Mouse (Mus musculus) forebrain, embryonic 15.5 days (tissue): Measurements from ENCODE around the gene Olfr91. TPM values are rescaled to one million over a fixed set of nuclear protein-coding genes. Genes with fewer than 3 reads are reported as not detected.
A peak's percentile ranks its signal among the peaks of the same experiment; 100 is the strongest.
"Not testable (repeated sequence)": the region's sequence is repeated elsewhere in the genome, so short reads cannot be mapped to it uniquely, and the experiment has no call there.

ENCODE experiments used
- ATAC-seq: fragments of 200-750 bp; cut with Nextera tagmentation; replicated peaks from 2 replicates; pipeline ENCODE4 v1.8.0; 2017; ENCODE audit warnings: mild to moderate bottlenecking, moderate TSS enrichment, moderate library complexity
- H3K27ac ChIP-seq: fragments of 300-500 bp; sonication (generic); replicated peaks from 2 replicates; pipeline ENCODE4 v1.5.1; 2015; ENCODE audit warnings: mild to moderate bottlenecking, inconsistent platforms
- H3K27me3 ChIP-seq: fragments of 300-500 bp; sonication (generic); 2 replicates; pipeline ENCODE4 v1.6.1; 2015; ENCODE audit warnings: inconsistent platforms
- H3K36me3 ChIP-seq: fragments of 300-500 bp; sonication (generic); 2 replicates; pipeline ENCODE4 v1.6.1; 2015; ENCODE audit warnings: mild to moderate bottlenecking, inconsistent platforms
- H3K4me1 ChIP-seq: fragments of 300-500 bp; sonication (generic); 2 replicates; pipeline ENCODE4 v1.6.1; 2015; ENCODE audit warnings: inconsistent platforms
- H3K4me2 ChIP-seq: fragments of 300-500 bp; sonication (generic); replicated peaks from 2 replicates; pipeline ENCODE4 v1.6.1; 2015; ENCODE audit warnings: mild to moderate bottlenecking, inconsistent platforms
- H3K4me3 ChIP-seq: fragments of 300-500 bp; sonication (generic); 2 replicates; pipeline ENCODE4 v1.5.1; 2015; ENCODE audit warnings: mild to moderate bottlenecking, inconsistent platforms
- H3K9ac ChIP-seq: fragments of 300-500 bp; sonication (generic); replicated peaks from 2 replicates; pipeline ENCODE4 v1.6.1; 2015; ENCODE audit warnings: mild to moderate bottlenecking, inconsistent platforms
- H3K9me3 ChIP-seq: fragments of 300-500 bp; sonication (generic); 2 replicates; pipeline ENCODE4 v1.6.1; 2016; ENCODE audit warnings: inconsistent platforms
- WGBS: fragments of 180-500 bp; shearing (Covaris S2); methylation state at CpG from one replicate; pipeline ENCODE4 v1.1.7; 2015; ENCODE audit warnings: mixed read lengths; 5-methylcytosine and 5-hydroxymethylcytosine counted together
- polyA plus RNA-seq: library from polyadenylated mRNA; unstranded; fragments of >200 nt; fragmentation: Nextera tagmentation; extraction: Ambion mirVana; gene quantifications from 2 replicates; pipeline ENCODE4 v1.2.1, GENCODE M21; 2015

Olfr91 gene
- polyA plus RNA-seq, result not detected in 2 replicates

DNA sequence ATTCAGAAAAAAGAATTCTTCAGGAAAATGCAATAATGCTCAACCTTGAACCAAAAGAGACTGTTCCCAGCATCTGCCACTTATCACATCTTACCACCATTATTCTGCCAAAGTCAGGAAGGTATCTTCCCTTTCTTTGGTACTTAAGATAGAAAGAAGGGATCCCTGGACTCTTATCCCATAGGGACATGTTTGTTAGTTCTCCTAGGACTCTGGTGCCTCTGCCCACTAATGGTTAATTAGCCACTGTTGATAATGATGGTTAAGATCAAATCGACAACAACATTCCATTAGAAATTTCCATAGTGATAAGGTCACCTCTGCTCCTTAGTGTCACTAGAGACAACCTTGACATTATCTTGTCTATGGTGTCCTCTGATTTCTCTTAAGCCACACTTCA lies at the start of gene Olfr91:
Gene Olfr91, minus strand, starts transcription at position 101 of the 400 bp plus-strand sequence.
- Histone ChIP-seq H3K9ac (no peak within 1 kb of the TSS), H3K27ac (no peak within 1 kb of the TSS), H3K4me3 (no peak within 1 kb of the TSS), H3K27me3 (no peaks in the 10 kb centered on the region), H3K4me1 (no peaks in the 10 kb centered on the region), H3K36me3 (no peaks in the 10 kb centered on the region), H3K9me3 (no peaks in the 10 kb centered on the region), H3K4me2 (no peak within 1 kb of the TSS)
- WGBS, result 79% methylated on average over 1 of the region's 1 CpGs
- no peak for ATAC-seq

DNA sequence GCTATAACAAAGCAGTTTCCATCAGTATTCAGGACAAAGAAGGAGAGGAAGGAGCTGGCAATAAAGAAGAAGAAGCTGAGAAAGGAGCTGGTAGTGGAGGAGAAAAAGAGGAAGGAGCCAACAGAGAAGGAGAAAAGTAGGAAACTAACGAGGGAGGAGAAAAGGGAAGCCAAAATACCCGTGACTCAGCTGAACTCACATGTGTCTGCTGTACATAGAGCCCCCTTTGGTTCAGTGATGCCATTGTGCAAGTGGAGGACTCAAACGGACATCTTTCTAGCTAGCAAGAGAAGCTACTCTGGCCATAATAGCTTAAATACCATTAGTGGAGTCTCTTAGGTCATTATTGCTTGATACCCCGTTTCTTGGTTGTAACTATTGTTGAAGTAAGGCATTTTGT lies 33.3 kb upstream of the Olfr91 start:
- not testable (repeated sequence) for H3K36me3 ChIP-seq, H3K4me3 ChIP-seq, H3K9ac ChIP-seq, H3K4me1 ChIP-seq, H3K4me2 ChIP-seq, H3K27ac ChIP-seq, H3K9me3 ChIP-seq, H3K27me3 ChIP-seq, ATAC-seq
- WGBS, result 62% methylated on average over 4 of the region's 4 CpGs

DNA sequence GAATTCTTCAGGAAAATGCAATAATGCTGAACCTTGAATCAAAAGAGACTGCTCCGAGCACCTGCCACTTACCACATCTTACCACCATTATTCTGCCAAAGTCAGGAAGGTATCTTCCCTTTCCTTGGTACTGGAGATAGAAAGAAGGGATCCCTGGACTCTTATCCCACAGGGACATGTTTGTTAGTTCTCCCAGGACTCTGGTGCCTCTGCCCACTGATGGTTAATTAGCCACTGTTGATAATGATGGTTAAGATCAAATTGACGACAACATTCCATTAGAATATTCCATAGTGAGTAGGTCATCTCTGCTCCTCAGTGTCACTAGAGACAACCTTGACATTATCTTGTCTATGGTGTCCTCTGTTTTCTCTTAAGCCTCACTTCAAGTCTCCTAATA lies 21.9 kb upstream of the Olfr91 start, which contains the start of gene Olfr92:
Gene Olfr92, minus strand, starts transcription at position 101 of the 400 bp plus-strand sequence.
- no peak for ATAC-seq
- Histone ChIP-seq H3K9me3 (no peaks in the 10 kb centered on the region), H3K36me3 (no peaks in the 10 kb centered on the region), H3K9ac (no peak within 1 kb of the TSS), H3K4me1 (no peaks in the 10 kb centered on the region), H3K27me3 (no peaks in the 10 kb centered on the region), H3K4me2 (no peak within 1 kb of the TSS), H3K27ac (no peak within 1 kb of the TSS), H3K4me3 (no peak within 1 kb of the TSS)
- WGBS, result 92% methylated on average over 2 of the region's 2 CpGs

DNA sequence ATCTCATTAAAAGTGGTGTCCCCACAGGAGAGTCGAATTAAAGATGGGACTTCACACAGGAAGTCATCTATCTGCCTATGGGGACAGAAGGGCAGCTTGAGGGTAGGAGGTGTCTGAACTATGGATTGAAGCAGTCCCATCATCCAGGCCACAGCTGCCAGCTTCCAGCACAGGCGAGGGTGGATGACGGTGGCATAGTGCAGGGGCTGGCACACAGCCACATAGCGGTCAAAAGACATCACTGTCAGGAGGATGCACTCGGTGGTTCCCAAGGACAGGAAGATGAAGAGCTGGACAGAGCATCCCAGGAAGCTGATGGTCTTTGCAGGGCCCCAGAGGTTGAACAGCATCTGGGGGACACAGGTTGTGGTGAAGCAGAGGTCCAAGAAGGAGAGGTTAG lies 4.8 kb downstream of the Olfr91 start:
- H3K9ac ChIP-seq, result no peak overlapping the region
- H3K4me1 ChIP-seq, result no peaks in the 10 kb centered on the region

DNA sequence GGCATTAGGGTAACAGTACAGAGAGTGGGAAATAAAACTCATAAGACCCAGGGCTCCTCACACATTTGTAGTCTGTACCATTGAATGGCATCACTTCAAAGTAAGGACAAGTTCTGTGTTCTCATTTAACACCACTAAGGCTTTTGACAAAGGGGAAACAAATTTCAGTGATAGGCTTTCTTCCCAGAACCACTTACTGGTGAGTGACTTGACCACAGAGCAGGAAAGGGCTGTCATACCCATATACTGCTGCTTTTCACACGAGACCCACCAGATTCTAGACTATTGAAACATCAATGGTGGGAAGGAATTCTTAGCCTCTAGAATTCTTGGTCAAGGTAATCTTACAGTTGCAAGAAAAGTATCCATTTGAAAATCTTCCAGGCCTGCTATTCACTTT lies 5.9 kb downstream of the Olfr91 start:
- Histone ChIP-seq H3K9ac (no peak overlapping the region), H3K4me2 (no peak overlapping the region), H3K36me3 (no peaks in the 10 kb centered on the region), H3K4me3 (no peak overlapping the region), H3K9me3 (no peaks in the 10 kb centered on the region), H3K4me1 (no peaks in the 10 kb centered on the region), H3K27me3 (no peaks in the 10 kb centered on the region), H3K27ac (no peak overlapping the region)
- ATAC-seq, result no peak
- WGBS, result 73% methylated on average over 1 of the region's 1 CpGs

More for the DNA sequence above, 4.8 kb downstream of the Olfr91 start:
- no peaks in the 10 kb centered on the region for H3K9me3 ChIP-seq
- H3K4me3 ChIP-seq, result no peak overlapping the region
- no peak for ATAC-seq
- no peaks in the 10 kb centered on the region for H3K27me3 ChIP-seq
- H3K4me2 ChIP-seq, result no peak overlapping the region
- no peak overlapping the region for H3K27ac ChIP-seq
- 75% methylated on average over 5 of the region's 5 CpGs for WGBS
- no peaks in the 10 kb centered on the region for H3K36me3 ChIP-seq

DNA sequence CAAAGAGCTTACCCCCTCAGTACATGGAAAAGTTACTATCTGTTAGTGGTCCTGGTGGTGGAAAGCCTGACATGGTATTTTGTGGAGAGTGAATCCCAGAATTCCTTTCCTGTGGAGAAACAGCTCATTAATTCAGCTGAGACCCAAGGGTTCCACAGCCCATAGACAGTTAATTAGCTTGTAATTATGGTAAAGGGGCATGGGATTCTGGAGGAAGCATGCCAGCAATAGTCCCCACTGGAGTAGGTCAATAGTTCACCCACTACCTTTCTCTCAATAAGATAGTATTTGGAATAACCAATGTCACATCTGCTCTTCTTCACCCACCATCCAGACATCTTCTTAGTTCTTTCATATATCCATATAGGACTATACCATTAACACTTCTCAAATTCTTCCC lies 9.7 kb downstream of the Olfr91 start, which contains the start of gene Olfr90:
Gene Olfr90, minus strand, starts transcription at position 101 of the 400 bp plus-strand sequence.
- Histone ChIP-seq H3K4me3 (no peak within 1 kb of the TSS), H3K9ac (no peak within 1 kb of the TSS), H3K9me3 (no peaks in the 10 kb centered on the region), H3K36me3 (no peaks in the 10 kb centered on the region), H3K27me3 (no peaks in the 10 kb centered on the region), H3K4me2 (no peak within 1 kb of the TSS), H3K27ac (no peak within 1 kb of the TSS), H3K4me1 (no peaks in the 10 kb centered on the region)
- ATAC-seq, result no peak

DNA sequence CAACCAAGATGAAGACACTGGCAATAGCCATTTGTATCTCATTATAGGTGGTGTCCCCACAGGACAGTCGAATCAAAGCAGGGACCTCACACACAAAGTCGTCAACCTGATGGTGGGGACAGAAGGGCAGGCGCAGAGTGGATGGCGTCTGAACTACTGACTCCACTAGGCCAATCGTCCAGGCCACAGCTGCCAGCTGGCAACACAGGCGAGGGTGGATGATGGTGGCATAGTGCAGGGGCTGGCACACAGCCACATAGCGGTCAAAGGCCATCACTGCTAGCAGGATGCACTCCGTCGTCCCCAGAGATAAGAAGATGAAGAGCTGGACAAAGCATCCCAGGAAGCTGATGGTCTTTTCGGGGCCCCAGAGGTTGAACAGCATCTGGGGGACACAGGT lies 12.5 kb downstream of the Olfr91 start:
- H3K4me1 ChIP-seq, result no peaks in the 10 kb centered on the region
- H3K9me3 ChIP-seq, result no peaks in the 10 kb centered on the region
- no peak overlapping the region for H3K9ac ChIP-seq
- H3K27ac ChIP-seq, result no peak overlapping the region
- H3K36me3 ChIP-seq, result no peaks in the 10 kb centered on the region
- no peak overlapping the region for H3K4me3 ChIP-seq
- H3K4me2 ChIP-seq, result no peak overlapping the region
- 84% methylated on average over 10 of the region's 10 CpGs for WGBS
- no peaks in the 10 kb centered on the region for H3K27me3 ChIP-seq
- no peak for ATAC-seq

DNA sequence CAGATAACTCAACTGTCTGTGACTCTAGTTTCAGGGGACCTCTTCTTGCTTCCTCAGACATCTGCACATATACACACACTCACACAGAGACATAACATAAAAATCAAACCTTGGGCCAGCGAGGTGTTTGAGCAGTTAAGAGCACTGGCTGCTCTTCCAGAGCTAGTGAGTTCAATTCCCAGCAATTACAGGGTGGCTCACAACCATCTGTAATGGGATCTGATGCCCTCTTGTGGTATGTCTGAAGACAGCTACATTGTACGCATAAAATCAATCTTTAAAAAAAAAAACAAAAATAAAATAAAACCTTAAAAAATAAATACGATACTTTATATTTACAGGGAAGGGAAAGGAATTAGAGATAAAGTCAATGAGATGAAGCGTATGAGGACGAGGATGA lies 13.4 kb downstream of the Olfr91 start:
- Histone ChIP-seq H3K4me2 (no peak overlapping the region), H3K4me1 (peaks cover 4% of the 10 kb centered on the region), H3K4me3 (no peak overlapping the region), H3K36me3 (no peaks in the 10 kb centered on the region), H3K27me3 (no peaks in the 10 kb centered on the region), H3K9ac (no peak overlapping the region), H3K27ac (no peak overlapping the region), H3K9me3 (no peaks in the 10 kb centered on the region)
- ATAC-seq, result no peak
- WGBS, result 70% methylated on average over 5 of the region's 5 CpGs

DNA sequence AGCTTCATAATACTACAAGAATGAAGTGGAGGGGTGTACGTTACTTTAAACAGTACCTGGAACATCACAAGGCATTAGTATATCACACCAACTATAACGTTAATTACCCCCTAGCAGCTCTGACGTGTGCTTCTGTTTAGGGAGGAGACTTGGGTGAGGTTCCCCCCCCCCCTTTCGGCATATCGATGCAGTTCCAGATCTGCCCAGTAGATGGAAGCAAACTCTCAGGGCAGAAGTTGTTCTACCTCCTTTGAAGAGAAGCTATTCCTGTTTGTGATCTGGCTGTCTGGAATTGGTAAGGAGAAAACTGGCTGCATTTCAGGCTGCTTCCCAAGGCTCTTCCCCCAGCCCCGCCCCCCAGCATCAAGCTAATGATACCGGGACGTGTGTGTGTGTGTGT lies 14.8 kb downstream of the Olfr91 start:
- Histone ChIP-seq H3K27ac (no peak overlapping the region), H3K27me3 (no peaks in the 10 kb centered on the region), H3K4me2 (no peak overlapping the region), H3K9me3 (no peaks in the 10 kb centered on the region), H3K4me3 (no peak overlapping the region), H3K4me1 (peaks cover 15% of the 10 kb centered on the region), H3K36me3 (no peaks in the 10 kb centered on the region), H3K9ac (no peak overlapping the region)
- no peak; the same call in 1 of the 2 replicates for ATAC-seq
- 3% methylated on average over 8 of the region's 8 CpGs for WGBS

DNA sequence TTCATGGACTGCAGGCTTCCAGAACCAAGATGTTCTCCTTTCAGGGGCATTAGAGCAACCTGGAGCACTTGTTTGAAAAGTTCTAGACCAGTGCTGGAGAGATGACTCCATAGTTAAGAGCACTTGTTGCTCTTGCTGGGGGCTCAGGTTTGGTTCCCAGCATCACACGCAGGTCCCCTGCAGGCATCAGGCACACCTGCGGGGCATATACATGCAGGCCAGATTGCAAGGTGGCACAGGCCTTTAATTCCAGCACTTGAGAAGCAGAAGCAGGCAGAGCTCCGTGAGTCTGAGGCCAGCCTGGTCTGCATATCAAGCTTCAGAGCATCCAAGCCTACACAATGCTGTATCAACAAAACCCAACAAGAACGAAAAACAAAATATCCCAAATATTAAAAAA lies 16.4 kb downstream of the Olfr91 start:
- no peaks in the 10 kb centered on the region for H3K36me3 ChIP-seq
- no peak for ATAC-seq
- no peak overlapping the region for H3K4me3 ChIP-seq
- 89% methylated on average over 4 of the region's 4 CpGs for WGBS
- no peaks in the 10 kb centered on the region for H3K27me3 ChIP-seq
- H3K4me1 ChIP-seq, result peaks cover 15% of the 10 kb centered on the region
- H3K9me3 ChIP-seq, result no peaks in the 10 kb centered on the region
- no peak overlapping the region for H3K4me2 ChIP-seq
- H3K9ac ChIP-seq, result no peak overlapping the region
- H3K27ac ChIP-seq, result no peak overlapping the region

DNA sequence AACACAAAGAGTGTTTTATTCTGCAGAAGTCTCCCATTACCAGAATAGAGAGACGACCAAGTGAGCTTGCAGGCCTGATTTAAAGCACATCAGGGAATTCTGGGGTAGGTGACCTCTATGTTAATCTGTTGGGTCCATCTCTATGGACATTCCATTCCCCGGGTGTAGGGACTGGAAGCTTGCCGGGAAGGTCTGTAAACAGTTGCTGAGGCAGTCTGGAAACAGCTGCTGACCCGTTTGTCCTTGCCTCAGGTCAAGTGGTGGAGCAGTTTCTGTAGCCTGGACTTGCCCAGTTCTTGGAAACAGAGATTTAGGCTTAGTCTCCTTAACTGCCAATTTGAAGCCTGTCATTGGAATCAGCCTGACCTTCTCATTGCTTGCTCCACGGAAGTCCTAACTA lies 18.0 kb downstream of the Olfr91 start:
- WGBS, result 29% methylated on average over 5 of the region's 5 CpGs
- Histone ChIP-seq H3K27me3 (no peaks in the 10 kb centered on the region), H3K4me1 (peaks cover 15% of the 10 kb centered on the region)

DNA sequence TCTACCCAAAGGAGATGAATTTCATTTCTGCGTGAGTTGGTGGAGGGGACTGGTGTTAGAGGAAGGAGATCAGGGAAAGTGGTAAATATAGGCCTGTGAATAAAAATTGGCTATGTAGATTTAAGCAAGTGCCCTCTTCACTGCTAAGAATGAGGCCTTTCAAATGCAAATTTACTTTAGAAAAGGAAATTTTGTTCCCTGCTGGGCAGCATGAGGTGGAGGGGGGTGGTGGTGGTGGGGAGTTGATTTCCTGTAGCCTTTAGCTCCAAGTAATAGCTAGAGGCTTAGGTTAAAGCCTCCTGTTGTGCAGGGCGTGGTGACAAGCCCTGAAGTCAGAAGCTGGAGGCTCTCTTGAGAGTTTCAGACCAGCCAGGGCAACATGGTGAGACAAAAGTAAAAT lies 19.1 kb downstream of the Olfr91 start:
- no peaks in the 10 kb centered on the region for H3K9me3 ChIP-seq
- WGBS, result 1% methylated on average over 2 of the region's 2 CpGs
- H3K9ac ChIP-seq, result no peak overlapping the region
- H3K27ac ChIP-seq, result peak overlapping the region; percentile 66
- no peak overlapping the region for H3K4me3 ChIP-seq
- ATAC-seq, result peak; percentile 21; the same call in 1 of the 2 replicates
- H3K36me3 ChIP-seq, result peaks cover 23% of the 10 kb centered on the region
- H3K27me3 ChIP-seq, result no peaks in the 10 kb centered on the region
- no peak overlapping the region for H3K4me2 ChIP-seq
- H3K4me1 ChIP-seq, result peaks cover 15% of the 10 kb centered on the region

More for the DNA sequence above, 18.0 kb downstream of the Olfr91 start:
- Histone ChIP-seq H3K9me3 (no peaks in the 10 kb centered on the region), H3K4me2 (no peak overlapping the region), H3K36me3 (peaks cover 12% of the 10 kb centered on the region), H3K4me3 (no peak overlapping the region), H3K9ac (no peak overlapping the region), H3K27ac (no peak overlapping the region)
- ATAC-seq, result no peak

DNA sequence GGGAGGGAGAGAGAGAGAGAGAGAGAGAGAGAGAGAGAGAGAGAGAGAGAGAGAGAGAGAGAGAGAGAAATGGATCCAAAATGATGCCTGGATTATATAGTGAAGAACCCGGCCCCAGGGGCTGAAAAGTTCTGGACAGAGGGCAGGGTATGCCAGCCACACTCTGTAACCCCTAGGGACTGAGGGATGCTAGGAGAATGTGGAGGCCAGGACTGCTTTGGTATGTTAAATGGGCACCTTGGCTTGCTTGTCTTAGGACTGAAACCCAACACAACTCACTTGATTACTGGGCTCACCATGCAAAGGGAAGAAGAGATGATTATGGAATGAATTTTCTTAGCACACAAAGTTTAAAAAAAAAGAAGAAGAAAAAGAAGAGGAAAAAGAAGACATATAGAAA lies 19.9 kb downstream of the Olfr91 start:
- Histone ChIP-seq H3K27me3 (no peaks in the 10 kb centered on the region), H3K4me1 (peaks cover 15% of the 10 kb centered on the region), H3K9me3 (no peaks in the 10 kb centered on the region), H3K36me3 (peaks cover 27% of the 10 kb centered on the region), H3K4me2 (no peak overlapping the region), H3K9ac (no peak overlapping the region), H3K4me3 (no peak overlapping the region), H3K27ac (0 out of 2 replicates have a peak overlapping the region, but pooled peaks have one; percentile 34)
- no peak for ATAC-seq
- WGBS, result 28% methylated on average over 1 of the region's 1 CpGs
